ENCODE assay signal across 16 mouse cellular contexts in genomic region chr12:27363840-27364640, GRCm38 (mm10). TPM values are rescaled to one million over a fixed set of nuclear protein-coding genes. Genes with fewer than 3 reads are reported as not detected.
DNase-seq lines count a peak whose midpoint lies in the region; ATAC-seq and TF ChIP-seq lines count a peak whose summit lies in the region.
"Had no signal": no experiment of that assay in that cellular context is flagged by ENCODE, and none has a peak within 500 bp of the region (broad histone marks: within the 10 kb centered on the region; RNA-seq: fewer than 3 reads in every experiment).

No protein-coding gene starts in this region.

- peak; percentile 77 for ATAC-seq in hindbrain, embryonic 12.5 days (ENCODE audit: low FRiP score)
- no peak for ATAC-seq in midbrain, postnatal 0 days (ENCODE audit: low FRiP score)
- ATAC-seq in granulocyte monocyte progenitor cell, adult 5-6 weeks (replicated peaks; ENCODE audit: poor library complexity, severe bottlenecking): no peak
- no peak for ATAC-seq in kidney, embryonic 14.5 days (ENCODE audit: low FRiP score, low TSS enrichment)
- ATAC-seq: activated CD4-positive, CD25-positive, alpha-beta regulatory T cell, adult 4 months; intestine, embryonic 16.5 days had no signal

- DNase-seq in heart, adult 11 months: peak; percentile 77
- no peak for DNase-seq in heart, adult 9 months (ENCODE audit: low spot score in 2 of 2)
- DNase-seq in brain, adult 2 months (ENCODE audit: low read depth, low spot score): peak; percentile 15
- peak; percentile 40 for DNase-seq in midbrain, postnatal 0 days (ENCODE audit: low spot score)
- no peak for DNase-seq in kidney, postnatal 14 days
- DNase-seq: cerebellum, adult 11-12 months; kidney, postnatal 36 days; liver, embryonic 13.5 days; thymus, postnatal 36 days had no signal

- H3K4me2 ChIP-seq in hindbrain, embryonic 12.5 days (replicated peaks): peak overlapping the region; percentile 16; the same call in 1 of the 2 replicates
- peak overlapping the region; percentile 15; the same call in 1 of the 2 replicates for H3K4me2 ChIP-seq in midbrain, postnatal 0 days (ENCODE audit: low read depth, low read length, poor library complexity, severe bottlenecking)
- no peak overlapping the region for H3K4me2 ChIP-seq in kidney, embryonic 14.5 days (replicated peaks; ENCODE audit: low read depth, low read length)
- H3K4me2 ChIP-seq: heart, embryonic 11.5 days; liver, embryonic 13.5 days had no signal

- H3K4me1 ChIP-seq in hindbrain, embryonic 12.5 days: no peaks in the 10 kb centered on the region
- H3K4me1 ChIP-seq in midbrain, postnatal 0 days (ENCODE audit: insufficient read depth, low read length): no peaks in the 10 kb centered on the region
- H3K4me1 ChIP-seq in kidney, embryonic 14.5 days (ENCODE audit: control insufficient read depth, insufficient read depth, low read length): no peaks in the 10 kb centered on the region
- H3K4me1 ChIP-seq: liver, embryonic 13.5 days; megakaryocyte, embryonic 14.5 days had no signal

- no peak overlapping the region for H3K9ac ChIP-seq in hindbrain, embryonic 12.5 days
- H3K9ac ChIP-seq in midbrain, postnatal 0 days (replicated peaks; ENCODE audit: low read length, poor library complexity, severe bottlenecking): no peak overlapping the region
- no peak overlapping the region for H3K9ac ChIP-seq in kidney, embryonic 14.5 days (ENCODE audit: low read depth, low read length)
- H3K9ac ChIP-seq: liver, embryonic 13.5 days had no signal

- 59% methylated on average over 16 of the region's 16 CpGs for WGBS in hindbrain, embryonic 12.5 days
- 35% methylated on average over 16 of the region's 16 CpGs for WGBS in midbrain, postnatal 0 days
- 83% methylated on average over 16 of the region's 16 CpGs for WGBS in kidney, embryonic 14.5 days

- no peaks in the 10 kb centered on the region for H3K9me3 ChIP-seq in hindbrain, embryonic 12.5 days (replicated peaks)
- H3K9me3 ChIP-seq in midbrain, postnatal 0 days (ENCODE audit: low read length): no peaks in the 10 kb centered on the region
- H3K9me3 ChIP-seq in kidney, embryonic 14.5 days (ENCODE audit: control insufficient read depth, low read length): no peaks in the 10 kb centered on the region
- H3K9me3 ChIP-seq: liver, embryonic 13.5 days had no signal

- H3K27me3 ChIP-seq in hindbrain, embryonic 12.5 days: no peaks in the 10 kb centered on the region
- no peaks in the 10 kb centered on the region for H3K27me3 ChIP-seq in midbrain, postnatal 0 days (ENCODE audit: insufficient read depth, low read length)
- no peaks in the 10 kb centered on the region for H3K27me3 ChIP-seq in kidney, embryonic 14.5 days (ENCODE audit: control insufficient read depth, insufficient read depth, low read length)
- H3K27me3 ChIP-seq: liver, embryonic 13.5 days; megakaryocyte, embryonic 14.5 days had no signal

- TF ChIP-seq CTCF in midbrain, postnatal 0 days (IDR thresholded peaks at IDR 0.05): no peak

- no peaks in the 10 kb centered on the region for H3K36me3 ChIP-seq in hindbrain, embryonic 12.5 days
- H3K36me3 ChIP-seq in midbrain, postnatal 0 days (ENCODE audit: insufficient read depth, low read length): no peaks in the 10 kb centered on the region
- H3K36me3 ChIP-seq in kidney, embryonic 14.5 days (ENCODE audit: control insufficient read depth, insufficient read depth, low read length): no peaks in the 10 kb centered on the region
- H3K36me3 ChIP-seq: liver, embryonic 13.5 days had no signal

- H3K4me3 ChIP-seq in hindbrain, embryonic 12.5 days: no peak overlapping the region
- no peak overlapping the region for H3K4me3 ChIP-seq in midbrain, postnatal 0 days (ENCODE audit: low read depth, low read length)
- H3K4me3 ChIP-seq in kidney, embryonic 14.5 days (ENCODE audit: low read length): no peak overlapping the region
- H3K4me3 ChIP-seq: liver, embryonic 13.5 days; megakaryocyte, embryonic 14.5 days had no signal

- peak overlapping the region; percentile 44; the same call in 1 of the 2 replicates for H3K27ac ChIP-seq in hindbrain, embryonic 12.5 days
- no peak overlapping the region for H3K27ac ChIP-seq in midbrain, postnatal 0 days (ENCODE audit: low read depth, low read length)
- no peak overlapping the region for H3K27ac ChIP-seq in kidney, embryonic 14.5 days (ENCODE audit: low read depth, low read length)
- H3K27ac ChIP-seq: liver, embryonic 13.5 days had no signal

RNA-seq across cellular contexts. Expression of gene Sox11, which starts 21.7 kb away (rescaled TPM):
- polyA plus RNA-seq in hindbrain, embryonic 12.5 days (2016; fragmentation: Nextera tagmentation; extraction: Ambion mirVana): 578 and 604 TPM in 2 replicates
- total RNA-seq in midbrain, postnatal 0 days (2014; rRNA removed): 148 and 180 TPM in 2 replicates
- polyA plus RNA-seq in midbrain, postnatal 0 days (2015; fragmentation: Nextera tagmentation; extraction: Ambion mirVana): 137 and 154 TPM in 2 replicates
- not detected in 2 replicates for total RNA-seq in granulocyte monocyte progenitor cell, adult 5-6 weeks (2014; fragmentation: Nextera tagmentation)
- not detected in 2 replicates for total RNA-seq in granulocyte monocyte progenitor cell, adult 5-6 weeks (2017)
- 109 and 115 TPM in 2 replicates for polyA plus RNA-seq in kidney, embryonic 14.5 days (2014; fragmentation: Nextera tagmentation; extraction: Ambion mirVana)

Comparison
In these comparisons a context has a peak if more than half of its experiments do, and no peak if none do; other contexts are left out.
1. DNase-seq: peak in heart, adult 11 months (single experiment), brain, adult 2 months (single experiment) and midbrain, postnatal 0 days (single experiment); none in heart, adult 9 months (0 of 2) and kidney, postnatal 14 days (single experiment).